Mouse (Mus musculus) small intestine, adult 2 months (tissue): ENCODE results near the gene Mgea5. TPM values are rescaled to one million over a fixed set of nuclear protein-coding genes. Genes with fewer than 3 reads are reported as not detected.
A peak's percentile ranks its signal among the peaks of the same experiment; 100 is the strongest.

Experiments used
- H3K27ac ChIP-seq: fragments of 200-500 bp; 2 replicates; pipeline ENCODE4 v1.5.1; 2012; ENCODE audit warnings: low read depth, low read length, control low read depth, inconsistent platforms; ENCODE audit not compliant: insufficient read depth
- H3K27me3 ChIP-seq: fragments of 200-500 bp; 2 replicates; pipeline ENCODE4 v1.6.1; 2012; ENCODE audit warnings: mild to moderate bottlenecking, moderate library complexity, low read length, inconsistent platforms; ENCODE audit not compliant: control insufficient read depth, insufficient read depth
- H3K36me3 ChIP-seq: fragments of 200-500 bp; 2 replicates; pipeline ENCODE4 v1.6.1; 2012; ENCODE audit warnings: mild to moderate bottlenecking, low read length, control low read depth, inconsistent platforms; ENCODE audit not compliant: control insufficient read depth, insufficient read depth
- H3K4me1 ChIP-seq: fragments of 200-500 bp; 2 replicates; pipeline ENCODE4 v1.6.1; 2012; ENCODE audit warnings: low read length, inconsistent platforms, mixed read lengths; ENCODE audit not compliant: control insufficient read depth, insufficient read depth, insufficient read length
- H3K4me3 ChIP-seq: fragments of 200-500 bp; 2 replicates; pipeline ENCODE4 v1.5.1; 2012; ENCODE audit warnings: low read depth, mild to moderate bottlenecking, control low read depth, inconsistent platforms, low read length, moderate library complexity
- CTCF ChIP-seq: fragments of 200-500 bp; IDR thresholded peaks from 2 replicates; pipeline ENCODE4 v1.5.1; 2012; ENCODE audit warnings: low read depth, mild to moderate bottlenecking, control low read depth, inconsistent platforms, low read length, moderate library complexity, mixed read lengths; ENCODE audit not compliant: insufficient replicate concordance, insufficient read length; ENCODE audit errors: extremely low read depth
- POLR2A ChIP-seq: fragments of 200-500 bp; IDR thresholded peaks from 2 replicates; pipeline ENCODE4 v1.6.1; 2012; ENCODE audit warnings: low read depth, mild to moderate bottlenecking, control low read depth, inconsistent platforms, low read length, moderate library complexity
- WGBS: fragments of 180-500 bp; shearing (Covaris S2); methylation state at CpG from one replicate; pipeline ENCODE4 v1.1.7; 2018; 5-methylcytosine and 5-hydroxymethylcytosine counted together
- polyA plus RNA-seq: library from polyadenylated mRNA; depleted of rRNA; stranded (reverse); fragments of >200 nt; gene quantifications from 2 replicates; pipeline ENCODE4 v1.2.3, GENCODE M21; 2012

The Mgea5 gene
- polyA plus RNA-seq, 1 experiment: 8.3 TPM

DNA sequence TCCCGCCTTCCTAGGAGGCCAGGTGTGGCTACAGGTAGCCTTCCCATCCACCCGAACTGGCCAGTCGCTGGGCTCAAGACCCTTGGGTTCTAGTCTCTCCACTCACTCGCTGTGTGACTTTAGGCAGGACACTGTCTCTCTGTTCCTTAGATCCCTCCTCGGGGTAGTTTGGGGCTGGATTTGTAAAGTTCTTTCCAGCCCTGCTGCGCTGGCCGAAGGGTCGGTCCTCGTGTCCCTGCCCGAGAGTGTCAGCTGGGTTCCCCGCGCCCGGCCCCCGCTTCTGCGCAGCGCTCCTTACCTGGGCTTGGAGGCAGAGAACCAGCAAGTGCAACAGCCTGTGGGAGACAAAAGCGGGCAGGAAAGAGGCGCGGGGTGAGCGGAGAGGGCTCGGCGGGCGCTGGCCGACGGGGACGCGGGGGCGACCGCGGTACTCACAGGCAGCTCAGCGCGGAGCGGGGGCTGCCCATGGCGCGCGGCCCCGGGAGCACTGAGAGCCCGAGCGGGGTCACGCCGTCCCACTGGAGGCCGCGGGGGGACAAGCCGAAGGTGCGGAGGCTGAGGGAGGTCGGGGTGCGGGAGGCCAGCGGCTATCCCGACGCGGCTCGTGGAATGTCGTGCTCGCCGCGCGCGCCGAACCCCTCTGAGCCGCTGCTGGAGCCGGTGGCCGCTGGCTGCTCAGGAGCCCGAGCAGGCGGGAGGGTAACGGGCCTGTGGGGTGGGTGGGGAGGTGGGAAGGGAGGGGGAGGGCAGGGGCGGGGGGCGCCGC lies 41.2 kb downstream of the Mgea5 start, which contains the start of gene Fgf8:
Gene Fgf8 (minus strand): TSS at position 698 of the 766 bp plus-strand sequence.
- Histone ChIP-seq H3K4me1 (peaks cover 9% of the 10 kb centered on the region), H3K36me3 (no peaks in the 10 kb centered on the region), H3K4me3 (peak within 1 kb of the TSS; percentile 38), H3K27ac (no peak within 1 kb of the TSS), H3K27me3 (peaks cover 77% of the 10 kb centered on the region)
- TF ChIP-seq POLR2A (no peak), CTCF (no peak)
- whole genome bisulfite sequencing: 2% methylated on average over 56 of the region's 68 CpGs

GRCm38 (mm10) chr19:45741431-45742217 lies 42.0 kb downstream of the Mgea5 start:
- Histone ChIP-seq H3K27ac (no peak overlapping the region), H3K4me3 (no peak overlapping the region), H3K27me3 (peaks cover 85% of the 10 kb centered on the region), H3K36me3 (no peaks in the 10 kb centered on the region), H3K4me1 (peaks cover 16% of the 10 kb centered on the region)
- no peak for TF ChIP-seq CTCF
- no peak for TF ChIP-seq POLR2A
- 3% methylated on average over 45 of the region's 45 CpGs for WGBS

DNA sequence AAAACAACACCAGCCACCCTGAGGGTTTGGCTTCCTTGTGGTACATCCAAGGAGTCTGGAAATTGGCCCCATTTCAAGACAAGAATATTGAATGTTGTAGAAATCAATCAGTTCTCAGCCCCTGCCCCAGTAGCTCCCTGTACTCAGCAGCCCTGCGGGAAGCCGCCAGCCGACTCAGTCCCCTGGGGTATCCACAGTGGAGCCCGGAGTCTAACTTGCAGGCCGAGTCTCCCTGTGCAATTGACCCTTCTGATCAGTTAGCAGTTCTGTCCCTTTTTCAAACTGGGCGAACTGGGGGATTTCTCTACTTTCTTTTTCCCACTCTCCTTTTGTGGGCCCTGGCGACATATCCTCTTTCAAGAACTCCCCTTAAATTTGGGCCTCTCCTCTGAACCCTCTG lies 42.8 kb downstream of the Mgea5 start:
- H3K4me1 ChIP-seq: peaks cover 11% of the 10 kb centered on the region
- TF ChIP-seq POLR2A: no peak
- no peaks in the 10 kb centered on the region for H3K36me3 ChIP-seq
- 16% methylated on average over 7 of the region's 7 CpGs for WGBS
- H3K4me3 ChIP-seq: no peak overlapping the region
- H3K27ac ChIP-seq: no peak overlapping the region
- peaks cover 86% of the 10 kb centered on the region for H3K27me3 ChIP-seq

DNA sequence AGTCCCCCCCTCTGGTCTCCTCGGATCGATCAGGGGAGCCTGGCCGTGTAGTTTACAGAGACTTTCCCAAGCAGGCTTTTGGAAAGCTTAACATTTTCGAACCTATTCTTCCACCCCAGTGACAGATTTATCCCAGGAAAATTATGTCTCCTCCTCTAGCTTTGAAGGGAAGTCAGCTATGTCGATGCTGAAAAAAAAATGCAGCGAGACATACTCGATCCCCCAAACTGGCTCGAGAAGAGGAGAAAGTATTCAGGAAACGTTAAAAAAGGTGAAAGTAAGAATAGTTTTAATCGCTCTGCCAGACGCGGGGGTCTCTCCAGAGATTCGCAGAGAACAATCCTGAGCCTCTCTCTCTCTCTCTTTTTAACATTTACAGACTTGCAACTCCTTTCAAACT lies 43.4 kb downstream of the Mgea5 start:
- Histone ChIP-seq H3K27ac (no peak overlapping the region), H3K4me1 (peaks cover 7% of the 10 kb centered on the region), H3K27me3 (peaks cover 86% of the 10 kb centered on the region), H3K36me3 (no peaks in the 10 kb centered on the region), H3K4me3 (no peak overlapping the region)
- 24% methylated on average over 13 of the region's 13 CpGs for WGBS
- TF ChIP-seq POLR2A (no peak), CTCF (no peak)

DNA sequence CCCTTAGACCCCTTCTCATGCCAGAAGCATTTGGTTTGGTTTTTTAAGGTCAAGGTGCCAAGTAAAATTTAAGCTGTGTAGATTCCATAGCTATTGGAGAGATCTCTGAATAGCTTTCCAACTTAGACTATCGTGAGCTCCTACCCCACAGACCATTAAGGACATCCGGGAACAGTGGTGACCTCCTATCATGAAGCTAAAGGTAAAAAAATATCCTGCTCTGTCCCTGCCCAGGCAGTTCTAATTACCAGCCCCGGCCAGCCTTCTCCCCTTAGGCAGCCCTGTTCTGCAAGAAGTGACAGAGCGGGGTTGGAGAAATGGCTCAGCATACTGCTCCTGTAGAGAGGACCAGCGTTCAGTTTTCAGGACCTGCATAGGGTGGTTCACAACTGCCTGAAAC lies 45.1 kb downstream of the Mgea5 start:
- no peak for TF ChIP-seq POLR2A
- TF ChIP-seq CTCF: no peak
- WGBS: 75% methylated on average over 5 of the region's 5 CpGs
- Histone ChIP-seq H3K36me3 (no peaks in the 10 kb centered on the region), H3K27ac (no peak overlapping the region), H3K4me1 (peaks cover 7% of the 10 kb centered on the region), H3K4me3 (no peak overlapping the region), H3K27me3 (peaks cover 75% of the 10 kb centered on the region)

GRCm38 (mm10) chr19:45737846-45738484 lies 45.7 kb downstream of the Mgea5 start:
- H3K4me1 ChIP-seq: peaks cover 7% of the 10 kb centered on the region
- no peak overlapping the region for H3K27ac ChIP-seq
- H3K36me3 ChIP-seq: no peaks in the 10 kb centered on the region
- H3K27me3 ChIP-seq: peaks cover 69% of the 10 kb centered on the region
- TF ChIP-seq CTCF (no peak), POLR2A (no peak)
- 89% methylated on average over 10 of the region's 10 CpGs for WGBS
- H3K4me3 ChIP-seq: no peak overlapping the region
